Mouse (Mus musculus) T-cell, adult 2 months (primary cell): ENCODE results near the gene Rab7.
A peak's percentile ranks its signal among the peaks of the same experiment; 100 is the strongest.
"Not testable (repeated sequence)": the region's sequence is repeated elsewhere in the genome, so short reads cannot be mapped to it uniquely, and the experiment has no call there.

ENCODE experiments used
- DNase-seq: peaks from one replicate; pipeline ENCODE4 v3.0.0; 2022; ENCODE audit warnings: low spot score

Rab7 gene

GRCm38 (mm10) chr6:88053228-88054080 lies 8.4 kb upstream of the Rab7 start:
- no peak for DNase-seq

GRCm38 (mm10) chr6:88051206-88051605 lies 6.1 kb upstream of the Rab7 start:
- no peak for DNase-seq

GRCm38 (mm10) chr6:88049008-88049407 lies 3.9 kb upstream of the Rab7 start:
- DNase-seq, result no peak

GRCm38 (mm10) chr6:88047853-88048252 lies 2.8 kb upstream of the Rab7 start:
- DNase-seq, result no peak

- no peak for DNase-seq
These were observed 316 bp upstream of the Rab7 start for GRCm38 (mm10) chr6:88045406-88045766.

GRCm38 (mm10) chr6:88044234-88044576 lies 865 bp downstream of the Rab7 start:
- peak; percentile 34 for DNase-seq

- DNase-seq, result no peak
These were observed 2.7 kb downstream of the Rab7 start for GRCm38 (mm10) chr6:88042336-88042735.

- DNase-seq, result no peak
These were observed 3.8 kb downstream of the Rab7 start for GRCm38 (mm10) chr6:88041221-88041620.

- no peak for DNase-seq
These were observed 5.6 kb downstream of the Rab7 start for GRCm38 (mm10) chr6:88039426-88039825.

GRCm38 (mm10) chr6:88037471-88038045 lies 7.5 kb downstream of the Rab7 start:
- DNase-seq, result no peak

GRCm38 (mm10) chr6:88033504-88033903 lies 11.6 kb downstream of the Rab7 start:
- DNase-seq, result no peak

GRCm38 (mm10) chr6:88030432-88030831 lies 14.6 kb downstream of the Rab7 start:
- DNase-seq, result no peak

- DNase-seq, result no peak
These were observed 17.7 kb downstream of the Rab7 start for GRCm38 (mm10) chr6:88027390-88027789.

- DNase-seq, result no peak
These were observed 21.7 kb downstream of the Rab7 start for GRCm38 (mm10) chr6:88023316-88023890.

GRCm38 (mm10) chr6:88019154-88019553 lies 25.9 kb downstream of the Rab7 start:
- DNase-seq, result no peak

- no peak for DNase-seq
These were observed 27.2 kb downstream of the Rab7 start for GRCm38 (mm10) chr6:88017821-88018220.

- DNase-seq, result no peak
These were observed 29.3 kb downstream of the Rab7 start for GRCm38 (mm10) chr6:88015797-88016196.

GRCm38 (mm10) chr6:88013456-88013855 lies 31.6 kb downstream of the Rab7 start:
- DNase-seq, result no peak

- DNase-seq, result no peak
These were observed 32.5 kb downstream of the Rab7 start for GRCm38 (mm10) chr6:88012601-88013000.

GRCm38 (mm10) chr6:88011106-88011505 lies 34.0 kb downstream of the Rab7 start:
- DNase-seq, result peak; percentile 9

GRCm38 (mm10) chr6:88009209-88009608 lies 35.9 kb downstream of the Rab7 start:
- DNase-seq, result no peak

GRCm38 (mm10) chr6:88004773-88005172 lies 40.3 kb downstream of the Rab7 start:
- DNase-seq, result not testable (repeated sequence)

- no peak for DNase-seq
These were observed 41.6 kb downstream of the Rab7 start for GRCm38 (mm10) chr6:88003439-88003838.
